Mouse (Mus musculus) CH12.LX (cell line): Measurements from ENCODE around the gene Psap.

Source experiments
- CTCF ChIP-seq, 2 experiments: IDR thresholded peaks in 1 of 2; conservative IDR thresholded peaks in 1 of 2; 2 replicates each; pipeline ENCODE4 v1.5.1; 2011 to 2012; ENCODE audit warnings: low read depth in 2 of 2, low read length in 2 of 2, improper control_type of control experiment in 1 of 2, inconsistent platforms in 1 of 2, mild to moderate bottlenecking in 1 of 2, moderate library complexity in 1 of 2
- E2F4 ChIP-seq: IDR thresholded peaks from 2 replicates; pipeline ENCODE4 v1.6.1; 2011; ENCODE audit warnings: low read depth, low read length, improper control_type of control experiment; ENCODE audit not compliant: insufficient replicate concordance
- EP300 ChIP-seq: IDR thresholded peaks from 2 replicates; pipeline ENCODE4 v1.6.1; 2011; ENCODE audit warnings: low read length, improper control_type of control experiment
- HCFC1 ChIP-seq: IDR thresholded peaks from 2 replicates; pipeline ENCODE4 v1.6.1; 2012; ENCODE audit warnings: low read depth, mild to moderate bottlenecking, inconsistent platforms, low read length, improper control_type of control experiment
- NELFE ChIP-seq: IDR thresholded peaks from 2 replicates; pipeline ENCODE4 v1.6.1; 2011; ENCODE audit warnings: low read depth, low read length, improper control_type of control experiment
- POLR2A ChIP-seq: IDR thresholded peaks from 2 replicates; pipeline ENCODE4 v1.6.1; 2011; ENCODE audit warnings: low read depth, mild to moderate bottlenecking, improper control_type of control experiment, low read length
- POLR2AphosphoS2 ChIP-seq: IDR thresholded peaks from 2 replicates; pipeline ENCODE4 v1.6.1; 2011; ENCODE audit warnings: low read depth, low read length, improper control_type of control experiment
- TBP ChIP-seq: conservative IDR thresholded peaks from 2 replicates; pipeline ENCODE4 v1.6.1; 2011; ENCODE audit warnings: low read depth, low read length, improper control_type of control experiment
- UBTF ChIP-seq: IDR thresholded peaks from 2 replicates; pipeline ENCODE4 v1.6.1; 2012; ENCODE audit warnings: low read depth, mild to moderate bottlenecking, inconsistent platforms, low read length, improper control_type of control experiment, moderate library complexity
- USF1 ChIP-seq: IDR thresholded peaks from 2 replicates; pipeline ENCODE4 v1.6.1; 2014; ENCODE audit warnings: low read depth, mild to moderate bottlenecking, inconsistent platforms, low read length, improper control_type of control experiment

DNA sequence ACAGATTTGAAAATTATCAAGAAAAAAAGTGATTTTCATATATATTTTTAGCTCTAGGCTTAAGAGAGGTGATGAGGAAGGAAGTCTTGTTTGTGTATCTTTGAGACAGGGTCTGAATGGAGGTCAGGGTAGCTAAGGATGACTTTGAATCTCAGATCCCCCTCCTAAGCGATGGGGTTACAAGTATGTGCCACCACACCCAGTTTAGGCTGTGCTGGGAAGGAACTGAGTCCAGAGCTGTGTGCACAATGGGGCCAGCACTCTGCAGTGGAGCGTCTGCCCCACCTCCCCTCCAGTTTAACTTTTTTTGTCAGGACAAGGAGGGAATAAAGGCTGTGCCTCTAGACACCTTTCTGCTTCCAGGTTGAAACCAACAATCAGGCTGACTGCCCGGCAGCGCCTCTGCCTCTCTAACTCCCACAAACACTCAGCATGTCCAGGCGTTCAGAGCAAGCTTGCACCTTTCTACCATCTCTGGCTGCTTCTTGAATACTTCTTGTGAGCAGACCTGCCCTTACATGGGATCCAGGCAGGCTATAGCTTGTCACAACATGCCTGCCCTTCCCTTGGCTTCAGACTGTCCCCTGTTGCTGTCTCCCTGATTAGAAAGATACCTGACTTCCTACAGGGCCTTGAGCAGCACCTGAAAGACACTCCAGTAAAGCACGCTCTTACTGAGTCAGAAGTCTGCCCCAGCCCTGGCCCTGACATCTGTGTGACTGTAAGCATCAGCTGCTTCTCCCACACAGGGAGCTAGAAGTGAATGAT, 46.9 kb upstream of the Psap start:
- TF ChIP-seq TBP (no peak), EP300 (no peak), POLR2AphosphoS2 (no peak), E2F4 (no peak), USF1 (no peak), NELFE (no peak), CTCF (conservative IDR thresholded peaks at IDR 0.05 in 1 of 2, IDR thresholded peaks at IDR 0.05 in 1 of 2; ENCODE audit: low read depth in 2 of 2, low read length in 2 of 2) (no peak), POLR2A (no peak), UBTF (no peak), HCFC1 (no peak)
